11 mouse cellular contexts compared by ENCODE assay signal in genomic region chr16:38431446-38432185, GRCm38 (mm10). TPM values are rescaled to one million over a fixed set of nuclear protein-coding genes. Genes with fewer than 3 reads are reported as not detected.
DNase-seq lines count a peak whose midpoint lies in the region; ATAC-seq and TF ChIP-seq lines count a peak whose summit lies in the region.
"Had no signal": no experiment of that assay in that cellular context is flagged by ENCODE, and none has a peak within 500 bp of the region (broad histone marks: within the 10 kb centered on the region; RNA-seq: fewer than 3 reads in every experiment).

No protein-coding gene starts in this region.

- no peak for TF ChIP-seq EP300 in heart, postnatal 0 days (IDR thresholded peaks at IDR 0.05; ENCODE audit: low read depth)

- no peaks in the 10 kb centered on the region for H3K36me3 ChIP-seq in E14TG2a.4 (ENCODE audit: insufficient read depth, low read length)
- no peaks in the 10 kb centered on the region for H3K36me3 ChIP-seq in heart, postnatal 0 days (replicated peaks; ENCODE audit: control insufficient read depth, insufficient read depth, low read length)
- H3K36me3 ChIP-seq: forebrain, embryonic 12.5 days; hindbrain, embryonic 15.5 days; midbrain, embryonic 15.5 days had no signal

- 24% methylated on average over 13 of the region's 13 CpGs for WGBS in heart, postnatal 0 days

- no peaks in the 10 kb centered on the region for H3K27me3 ChIP-seq in E14TG2a.4 (ENCODE audit: insufficient read depth, low read length)
- no peaks in the 10 kb centered on the region for H3K27me3 ChIP-seq in heart, postnatal 0 days (ENCODE audit: control insufficient read depth, insufficient read depth, low read length)
- H3K27me3 ChIP-seq: forebrain, embryonic 12.5 days; hindbrain, embryonic 15.5 days; midbrain, embryonic 15.5 days had no signal

- TF ChIP-seq CTCF in E14TG2a.4 (conservative IDR thresholded peaks at IDR 0.05; ENCODE audit: low read length) = no peak
- no peak for TF ChIP-seq CTCF in heart, postnatal 0 days (IDR thresholded peaks at IDR 0.05; ENCODE audit: low read depth)

- intact Hi-C loops in heart, postnatal 25 days (cut with DNase I) = loop anchor here (5.0 kb wide), 1 partner anchor 34 kb away; no protein-coding TSS in a partner anchor

- H3K4me3 ChIP-seq in E14TG2a.4 (replicated peaks; ENCODE audit: low read length) = peak overlapping the region; percentile 18; the same call in 1 of the 2 replicates
- H3K4me3 ChIP-seq in heart, postnatal 0 days (ENCODE audit: low read depth, low read length) = no peak overlapping the region
- H3K4me3 ChIP-seq: forebrain, embryonic 12.5 days; hindbrain, embryonic 15.5 days; midbrain, embryonic 15.5 days had no signal

- peak overlapping the region; percentile 36 for H3K27ac ChIP-seq in heart, postnatal 0 days (ENCODE audit: low read depth)
- H3K27ac ChIP-seq: forebrain, embryonic 12.5 days; hindbrain, embryonic 15.5 days; midbrain, embryonic 15.5 days had no signal

- peak; percentile 94 for DNase-seq in heart, adult 11 months
- no peak for DNase-seq in heart, postnatal 25 days (ENCODE audit: low spot score)
- DNase-seq in adrenal gland, postnatal 36 days = peak; percentile 37
- peak; percentile 53 for DNase-seq in heart, postnatal 0 days (ENCODE audit: low spot score)
- no peak for DNase-seq in embryo, embryonic 10 days (ENCODE audit: low spot score)
- DNase-seq in urinary bladder, postnatal 10 days (ENCODE audit: low spot score) = no peak
- no peak for DNase-seq in right cerebral cortex, postnatal 25 days

- H3K9me3 ChIP-seq in E14TG2a.4 (ENCODE audit: low read length) = no peaks in the 10 kb centered on the region
- H3K9me3 ChIP-seq in heart, postnatal 0 days (replicated peaks; ENCODE audit: control insufficient read depth, low read length) = no peaks in the 10 kb centered on the region
- H3K9me3 ChIP-seq: forebrain, embryonic 12.5 days; hindbrain, embryonic 15.5 days; midbrain, embryonic 15.5 days had no signal

- ATAC-seq in heart, postnatal 0 days (ENCODE audit: insufficient read depth, low read depth) = peak; percentile 20; the same call in 1 of the 2 replicates
- ATAC-seq: midbrain, embryonic 15.5 days had no signal

- peak overlapping the region; percentile 18; the same call in 1 of the 2 replicates for H3K4me2 ChIP-seq in heart, postnatal 0 days (ENCODE audit: low read depth, low read length)
- H3K4me2 ChIP-seq: forebrain, embryonic 12.5 days; hindbrain, embryonic 15.5 days; midbrain, embryonic 15.5 days had no signal

- H3K9ac ChIP-seq in heart, postnatal 0 days (replicated peaks; ENCODE audit: low read depth, low read length) = no peak overlapping the region
- H3K9ac ChIP-seq: forebrain, embryonic 12.5 days; hindbrain, embryonic 15.5 days; midbrain, embryonic 15.5 days had no signal

- peaks cover 78% of the 10 kb centered on the region for H3K4me1 ChIP-seq in E14TG2a.4 (replicated peaks; ENCODE audit: low read depth, low read length)
- H3K4me1 ChIP-seq in heart, postnatal 0 days (ENCODE audit: control insufficient read depth, insufficient read depth) = peaks cover 13% of the 10 kb centered on the region
- H3K4me1 ChIP-seq: forebrain, embryonic 12.5 days; hindbrain, embryonic 15.5 days; midbrain, embryonic 15.5 days had no signal

RNA-seq across cellular contexts. Expression of gene Pla1a, which starts 1.3 kb away (rescaled TPM):
- 1 to 10 TPM; 6.5 to 8.4 TPM for total RNA-seq in heart, postnatal 25 days (2021)
- total RNA-seq in adrenal gland, postnatal 36 days (2021) = 10 to 100 TPM; 16.4 to 45.3 TPM
- 13.4 and 14.5 TPM in 2 replicates for total RNA-seq in heart, postnatal 0 days (2014; rRNA removed; ENCODE audit: low replicate concordance)
- 4.6 and 4.9 TPM in 2 replicates for polyA plus RNA-seq in heart, postnatal 0 days (2015; fragmentation: Nextera tagmentation; extraction: Ambion mirVana)

RNA-seq across cellular contexts. Expression of gene Adprh, which starts 20.9 kb away (rescaled TPM):
- total RNA-seq in heart, postnatal 25 days (2021) = 10 to 100 TPM; 25.8 to 28.0 TPM
- 10 to 100 TPM; 47.3 to 54.0 TPM for total RNA-seq in adrenal gland, postnatal 36 days (2021)
- total RNA-seq in heart, postnatal 0 days (2014; rRNA removed; ENCODE audit: low replicate concordance) = 30.9 and 42.6 TPM in 2 replicates
- polyA plus RNA-seq in heart, postnatal 0 days (2015; fragmentation: Nextera tagmentation; extraction: Ambion mirVana) = 69.5 and 72.1 TPM in 2 replicates

RNA-seq across cellular contexts. Expression of gene Cd80, which starts 23.7 kb away (rescaled TPM):
- total RNA-seq in heart, postnatal 25 days (2021) = under 1 TPM; 0.16 to 0.53 TPM
- under 1 TPM; 0.53 to 0.79 TPM for total RNA-seq in adrenal gland, postnatal 36 days (2021)
- 0.15 TPM in 1 of 2 replicates, not detected in the other for total RNA-seq in heart, postnatal 0 days (2014; rRNA removed; ENCODE audit: low replicate concordance)
- polyA plus RNA-seq in heart, postnatal 0 days (2015; fragmentation: Nextera tagmentation; extraction: Ambion mirVana) = 0.22 and 0.34 TPM in 2 replicates

Comparison
In these comparisons a context has a peak if more than half of its experiments do, and no peak if none do; other contexts are left out.
1. DNase-seq: peak in heart, adult 11 months (single experiment), adrenal gland, postnatal 36 days (2 of 2) and heart, postnatal 0 days (single experiment); none in heart, postnatal 25 days (single experiment), embryo, embryonic 10 days (single experiment), urinary bladder, postnatal 10 days (single experiment) and right cerebral cortex, postnatal 25 days (single experiment).